Mouse (Mus musculus) ZHBTc4 (cell line): ENCODE measurements at regions not wholly inside any gene's neighbourhood (a gene's known extent, or its start where the extent isn't known, plus 50 kb on each side); places are given as distances from the start of the nearest gene placed in this dataset.

ENCODE experiments used
- DNase-seq: peaks from one replicate; pipeline ENCODE4 v3.0.0-alpha.2; 2011; ENCODE audit warnings: low read depth, low spot score

GRCm38 (mm10) chr1:76080241-76080640 lies 534.2 kb downstream of the Slc4a3 start:
- DNase-seq: no peak

GRCm38 (mm10) chr1:76081700-76082099 lies 535.6 kb downstream of the Slc4a3 start:
- DNase-seq: no peak

- peak; percentile 18 for DNase-seq
Observed at GRCm38 (mm10) chr1:76083273-76084036, 537.4 kb downstream of the Slc4a3 start.

- DNase-seq: peak; percentile 5
Observed at GRCm38 (mm10) chr1:76091031-76091430, 545.0 kb downstream of the Slc4a3 start.

- no peak for DNase-seq
Observed at GRCm38 (mm10) chr1:76113281-76113680, 567.2 kb downstream of the Slc4a3 start.

- DNase-seq: no peak
Observed at GRCm38 (mm10) chr1:76120840-76121239, 574.8 kb downstream of the Slc4a3 start.

GRCm38 (mm10) chr1:76130353-76130752 lies 584.3 kb downstream of the Slc4a3 start:
- peak; percentile 15 for DNase-seq

GRCm38 (mm10) chr1:76136810-76137209 lies 590.7 kb downstream of the Slc4a3 start:
- no peak for DNase-seq

- DNase-seq: no peak
Observed at GRCm38 (mm10) chr1:76137701-76138100, 591.6 kb downstream of the Slc4a3 start.

- DNase-seq: no peak
Observed at GRCm38 (mm10) chr1:76143516-76143915, 597.5 kb downstream of the Slc4a3 start.

- no peak for DNase-seq
Observed at GRCm38 (mm10) chr1:76148963-76149362, 602.9 kb downstream of the Slc4a3 start.

GRCm38 (mm10) chr1:76156291-76156690 lies 610.2 kb downstream of the Slc4a3 start:
- DNase-seq: no peak

- DNase-seq: no peak
Observed at GRCm38 (mm10) chr1:76167486-76167885, 621.4 kb downstream of the Slc4a3 start.

- DNase-seq: no peak
Observed at GRCm38 (mm10) chr1:76181181-76181580, 635.1 kb downstream of the Slc4a3 start.

GRCm38 (mm10) chr1:76194844-76195243 lies 648.8 kb downstream of the Slc4a3 start:
- no peak for DNase-seq

- no peak for DNase-seq
Observed at GRCm38 (mm10) chr1:76197651-76198050, 651.6 kb downstream of the Slc4a3 start.

GRCm38 (mm10) chr1:76200906-76201305 lies 654.8 kb downstream of the Slc4a3 start:
- DNase-seq: no peak

GRCm38 (mm10) chr1:76212486-76212885 lies 666.4 kb downstream of the Slc4a3 start:
- no peak for DNase-seq

- DNase-seq: no peak
Observed at GRCm38 (mm10) chr1:76244721-76245120, 698.7 kb downstream of the Slc4a3 start.

GRCm38 (mm10) chr1:76246181-76246796 lies 700.2 kb downstream of the Slc4a3 start:
- DNase-seq: no peak

GRCm38 (mm10) chr1:76247126-76247525 lies 701.1 kb downstream of the Slc4a3 start:
- no peak for DNase-seq

GRCm38 (mm10) chr1:76258217-76258616 lies 712.2 kb downstream of the Slc4a3 start:
- DNase-seq: no peak

GRCm38 (mm10) chr1:76276148-76276547 lies 730.1 kb downstream of the Slc4a3 start:
- no peak for DNase-seq
